Mouse (Mus musculus) embryonic facial prominence, embryonic 13.5 days (tissue): ENCODE results near the gene Ei24. TPM values are rescaled to one million over a fixed set of nuclear protein-coding genes. Genes with fewer than 3 reads are reported as not detected.

Source experiments
- ATAC-seq: fragments of 200-750 bp; cut with Nextera tagmentation; 2 replicates; pipeline ENCODE4 v1.8.0; 2017; ENCODE audit warnings: low read depth; ENCODE audit not compliant: insufficient number of reproducible peaks, insufficient read depth, low FRiP score, low TSS enrichment
- H3K27ac ChIP-seq: fragments of 300-500 bp; sonication (generic); 2 replicates; pipeline ENCODE4 v1.5.1; 2015; ENCODE audit warnings: moderate library complexity, mild to moderate bottlenecking, inconsistent platforms
- H3K27me3 ChIP-seq: fragments of 300-500 bp; sonication (generic); 2 replicates; pipeline ENCODE4 v1.6.1; 2015; ENCODE audit warnings: mild to moderate bottlenecking, inconsistent platforms
- H3K36me3 ChIP-seq: fragments of 300-500 bp; sonication (generic); 2 replicates; pipeline ENCODE4 v1.6.1; 2015; ENCODE audit warnings: mild to moderate bottlenecking, inconsistent platforms
- H3K4me1 ChIP-seq: fragments of 300-500 bp; sonication (generic); 2 replicates; pipeline ENCODE4 v1.6.1; 2015; ENCODE audit warnings: inconsistent platforms
- H3K4me2 ChIP-seq: fragments of 300-500 bp; sonication (generic); 2 replicates; pipeline ENCODE4 v1.6.1; 2015; ENCODE audit warnings: moderate library complexity, mild to moderate bottlenecking, inconsistent platforms
- H3K4me3 ChIP-seq: fragments of 300-500 bp; sonication (generic); 2 replicates; pipeline ENCODE4 v1.5.1; 2015; ENCODE audit warnings: mild to moderate bottlenecking, inconsistent platforms
- H3K9ac ChIP-seq: fragments of 300-500 bp; sonication (generic); 2 replicates; pipeline ENCODE4 v1.6.1; 2015; ENCODE audit warnings: mild to moderate bottlenecking, inconsistent platforms
- H3K9me3 ChIP-seq: fragments of 300-500 bp; sonication (generic); 2 replicates; pipeline ENCODE4 v1.6.1; 2016; ENCODE audit warnings: inconsistent platforms
- WGBS: fragments of 180-500 bp; shearing (Covaris S2); methylation state at CpG from one replicate; pipeline ENCODE4 v1.1.7; 2015; ENCODE audit warnings: mixed read lengths; 5-methylcytosine and 5-hydroxymethylcytosine counted together
- polyA plus RNA-seq: library from polyadenylated mRNA; unstranded; fragments of >200 nt; fragmentation: Nextera tagmentation; extraction: Ambion mirVana; gene quantifications from 2 replicates; pipeline ENCODE4 v1.2.1, GENCODE M21; 2015

The Ei24 gene
- polyA plus RNA-seq, 1 experiment from 2014 or later, result 119 TPM

DNA sequence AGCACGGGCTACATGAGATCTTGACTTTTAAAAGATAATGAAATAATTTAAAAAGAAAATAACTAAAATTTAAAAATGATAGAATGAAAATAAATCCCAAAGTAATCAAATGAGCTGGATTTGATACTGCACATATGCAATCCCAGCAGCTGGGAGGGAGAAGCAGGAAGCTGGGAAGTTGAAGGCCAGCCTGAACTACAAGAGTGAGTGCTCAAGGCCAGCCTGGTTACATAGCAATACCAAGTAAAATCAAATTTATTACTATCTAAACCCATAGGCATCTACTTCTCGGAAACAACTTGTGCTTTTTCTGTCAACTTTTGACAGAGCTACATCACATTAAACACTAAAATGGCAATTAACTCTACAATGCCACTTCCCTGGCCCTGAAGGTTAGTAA is 13.3 kb downstream of the Ei24 start:
- Histone ChIP-seq H3K27me3 (no peaks in the 10 kb centered on the region), H3K9me3 (no peaks in the 10 kb centered on the region), H3K36me3 (peaks cover 91% of the 10 kb centered on the region), H3K4me1 (no peaks in the 10 kb centered on the region), H3K9ac (no peak overlapping the region), H3K4me2 (no peak overlapping the region), H3K4me3 (no peak overlapping the region), H3K27ac (no peak overlapping the region)
- no peak for ATAC-seq
- 92% methylated on average over 2 of the region's 2 CpGs for WGBS

DNA sequence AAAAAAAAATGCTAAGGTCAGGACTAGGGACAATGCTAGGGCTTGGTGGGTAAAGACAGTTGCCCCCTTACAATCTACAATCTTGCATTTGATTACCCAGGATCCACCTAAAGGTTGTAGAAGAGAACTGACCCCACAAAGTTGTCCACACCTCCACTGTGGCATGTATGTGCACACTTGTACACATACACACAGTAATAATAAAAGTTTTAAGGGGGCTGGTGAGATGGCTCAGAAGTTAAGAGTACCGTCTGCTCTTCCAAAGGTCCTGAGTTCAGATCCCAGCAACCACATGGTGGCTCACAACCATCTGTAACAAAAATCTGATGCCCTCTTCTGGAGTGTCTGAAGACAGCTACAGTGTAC is 28.2 kb downstream of the Ei24 start:
- H3K9ac ChIP-seq, result no peak overlapping the region; the same call in 1 of the 2 replicates
- peak overlapping the region; percentile 74 for H3K4me2 ChIP-seq
- no peaks in the 10 kb centered on the region for H3K27me3 ChIP-seq
- 84% methylated on average over 1 of the region's 1 CpGs for WGBS
- no peak for ATAC-seq
- H3K36me3 ChIP-seq, result no peaks in the 10 kb centered on the region; the same call in 1 of the 2 replicates
- no peak overlapping the region for H3K27ac ChIP-seq
- H3K4me3 ChIP-seq, result peak overlapping the region; percentile 99
- H3K4me1 ChIP-seq, result peaks cover 18% of the 10 kb centered on the region
- no peaks in the 10 kb centered on the region for H3K9me3 ChIP-seq

DNA sequence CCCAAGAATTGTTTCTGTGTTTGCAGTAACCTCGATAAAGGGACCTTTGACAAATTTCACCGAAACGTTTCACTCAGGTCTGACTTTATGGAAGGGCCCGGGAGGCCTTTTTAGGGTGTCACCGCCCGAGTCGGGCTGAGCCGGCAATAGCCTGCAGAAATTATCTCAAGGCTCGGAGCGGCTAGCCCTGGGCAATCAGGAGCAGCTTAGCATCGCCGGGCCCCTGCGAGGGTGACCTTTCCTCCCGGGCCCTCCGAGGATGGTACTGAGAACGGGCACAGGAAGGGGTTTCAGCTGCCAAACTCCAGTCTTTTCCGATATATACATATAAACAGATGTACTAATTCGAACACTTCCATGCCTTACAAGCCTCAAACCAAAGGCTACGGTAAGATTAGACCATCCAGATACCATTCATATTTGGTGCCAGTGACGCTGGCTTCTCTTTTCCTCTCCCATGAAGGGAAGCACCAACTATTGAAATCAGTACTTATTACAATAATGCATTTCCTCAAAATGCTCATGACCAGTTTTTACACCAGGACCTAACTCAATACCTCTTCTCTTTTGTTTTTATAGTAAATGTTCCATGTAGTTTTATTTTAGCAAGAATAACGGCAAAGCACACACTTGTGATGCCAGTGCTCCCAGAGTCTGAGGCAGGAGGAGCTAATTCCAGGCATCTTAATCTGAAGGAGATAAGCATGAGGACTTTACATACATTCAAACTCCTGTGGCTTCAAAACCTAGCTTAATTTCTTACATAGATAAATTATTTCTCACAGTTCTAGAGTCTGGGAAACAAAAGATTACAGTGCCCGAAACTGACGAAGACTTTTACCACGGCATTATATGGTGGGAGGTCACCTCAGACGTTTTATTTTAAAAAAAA is 28.8 kb downstream of the Ei24 start:
- Histone ChIP-seq H3K4me1 (peaks cover 18% of the 10 kb centered on the region), H3K9me3 (no peaks in the 10 kb centered on the region), H3K4me3 (peak overlapping the region; percentile 99), H3K27me3 (no peaks in the 10 kb centered on the region), H3K36me3 (peaks cover 4% of the 10 kb centered on the region), H3K27ac (peak overlapping the region; percentile 95), H3K4me2 (peak overlapping the region; percentile 74), H3K9ac (peak overlapping the region; percentile 93)
- WGBS, result 14% methylated on average over 25 of the region's 25 CpGs
- no peak for ATAC-seq

DNA sequence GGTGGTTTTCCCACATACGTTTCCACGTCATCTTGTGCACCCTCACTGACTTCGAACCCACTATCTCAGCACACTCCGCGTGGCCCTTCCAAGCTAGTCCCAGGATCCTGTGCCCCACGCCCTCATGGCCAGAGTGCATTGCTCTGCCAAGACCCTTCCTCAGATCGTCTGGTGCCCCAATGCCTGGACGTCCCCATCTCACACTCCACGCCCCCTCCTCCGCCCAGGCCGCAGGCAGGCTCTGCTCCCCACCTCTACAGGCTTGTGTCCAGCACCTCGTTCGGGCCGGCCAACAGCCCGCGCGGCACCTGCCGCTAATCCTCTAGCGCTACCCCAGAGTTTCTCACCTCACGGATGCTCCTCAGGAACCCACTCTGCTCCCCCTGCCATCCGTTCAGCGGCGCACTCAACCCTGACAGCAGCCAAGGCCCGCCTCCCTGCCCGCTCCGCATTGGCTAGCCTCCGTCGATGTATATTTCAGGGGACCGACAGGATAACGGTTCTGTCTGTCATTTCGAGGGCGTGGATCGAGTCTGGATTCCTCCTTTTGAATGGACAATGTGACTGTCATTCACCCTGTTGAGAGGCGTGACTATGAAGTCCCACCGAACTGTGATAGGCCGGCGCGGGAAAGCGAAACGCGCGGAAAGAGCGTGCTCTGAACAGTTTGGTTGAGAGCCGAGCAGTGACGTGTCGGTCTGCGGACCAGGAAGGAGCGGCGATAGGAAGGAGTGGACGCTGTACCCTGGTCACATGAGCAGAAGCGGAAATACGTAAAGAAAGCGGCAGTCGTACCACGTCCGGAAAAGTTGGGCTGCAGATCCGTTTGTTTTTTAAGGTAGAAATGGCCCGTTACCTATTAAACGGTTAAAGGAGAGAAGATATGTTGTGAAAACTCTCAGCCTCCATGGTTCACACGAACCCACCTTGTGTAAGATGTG is 29.7 kb downstream of the Ei24 start, which contains the start of gene Stt3a:
Gene Stt3a (minus strand): TSS at position 477 of the 941 bp plus-strand sequence.
- Histone ChIP-seq H3K36me3 (peaks cover 11% of the 10 kb centered on the region), H3K4me1 (peaks cover 18% of the 10 kb centered on the region), H3K27me3 (no peaks in the 10 kb centered on the region), H3K4me2 (peak within 1 kb of the TSS; percentile 76), H3K9ac (peak within 1 kb of the TSS; percentile 93), H3K27ac (peak within 1 kb of the TSS; percentile 95), H3K9me3 (no peaks in the 10 kb centered on the region), H3K4me3 (peak within 1 kb of the TSS; percentile 99)
- WGBS, result under 1% methylated on average over 60 of the region's 60 CpGs
- ATAC-seq, result peak; percentile 100

DNA sequence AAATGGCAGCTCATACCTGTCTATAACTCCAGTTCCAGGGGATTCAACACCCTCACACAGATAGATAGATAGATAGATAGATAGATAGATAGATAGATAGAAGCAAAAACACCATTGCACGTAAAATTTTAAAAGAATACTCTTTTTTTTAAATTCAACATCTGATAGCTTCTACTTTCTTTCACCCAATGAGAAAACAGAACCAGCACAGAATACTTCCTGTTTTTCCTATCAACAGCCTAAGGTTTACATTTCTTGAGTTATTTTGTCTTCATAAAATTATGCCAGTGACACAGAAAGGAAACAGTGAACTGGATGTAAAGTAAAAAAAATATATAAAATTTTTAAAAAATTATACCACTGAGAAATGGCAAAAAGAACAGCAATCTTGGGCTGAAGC is 32.8 kb downstream of the Ei24 start:
- no peaks in the 10 kb centered on the region for H3K9me3 ChIP-seq
- WGBS, result 96% methylated on average over 1 of the region's 1 CpGs
- H3K4me3 ChIP-seq, result no peak overlapping the region
- H3K27ac ChIP-seq, result no peak overlapping the region
- no peak overlapping the region for H3K4me2 ChIP-seq
- H3K27me3 ChIP-seq, result no peaks in the 10 kb centered on the region
- H3K4me1 ChIP-seq, result peaks cover 18% of the 10 kb centered on the region
- peaks cover 33% of the 10 kb centered on the region for H3K36me3 ChIP-seq
- ATAC-seq, result no peak
- no peak overlapping the region for H3K9ac ChIP-seq

Other genes starting within 250 kb of the Ei24 start
- not detected in 2 replicates for gene Gm17689, start 214.8 kb downstream of the Ei24 start, polyA plus RNA-seq
- not detected in 2 replicates for gene A630095E13Rik, start 154.0 kb downstream of the Ei24 start, polyA plus RNA-seq
- gene Acrv1, start 104.2 kb downstream of the Ei24 start, polyA plus RNA-seq, result not detected in 2 replicates
- 36.4 and 47.9 TPM in 2 replicates for gene Chek1, start 70.3 kb downstream of the Ei24 start, polyA plus RNA-seq
- 239 and 241 TPM in 2 replicates for gene Stt3a, start 29.7 kb downstream of the Ei24 start, polyA plus RNA-seq
- gene Fez1, start 24.5 kb upstream of the Ei24 start, polyA plus RNA-seq, result 80.5 and 80.9 TPM in 2 replicates